Mouse (Mus musculus): Measurements from ENCODE around the gene Tgfbr1. TPM values are rescaled to one million over a fixed set of nuclear protein-coding genes. Genes with fewer than 3 reads are reported as not detected.

The Tgfbr1 gene
- total RNA-seq, 2 experiments from 2014 or later, result 18.0 to 19.4 TPM

DNA sequence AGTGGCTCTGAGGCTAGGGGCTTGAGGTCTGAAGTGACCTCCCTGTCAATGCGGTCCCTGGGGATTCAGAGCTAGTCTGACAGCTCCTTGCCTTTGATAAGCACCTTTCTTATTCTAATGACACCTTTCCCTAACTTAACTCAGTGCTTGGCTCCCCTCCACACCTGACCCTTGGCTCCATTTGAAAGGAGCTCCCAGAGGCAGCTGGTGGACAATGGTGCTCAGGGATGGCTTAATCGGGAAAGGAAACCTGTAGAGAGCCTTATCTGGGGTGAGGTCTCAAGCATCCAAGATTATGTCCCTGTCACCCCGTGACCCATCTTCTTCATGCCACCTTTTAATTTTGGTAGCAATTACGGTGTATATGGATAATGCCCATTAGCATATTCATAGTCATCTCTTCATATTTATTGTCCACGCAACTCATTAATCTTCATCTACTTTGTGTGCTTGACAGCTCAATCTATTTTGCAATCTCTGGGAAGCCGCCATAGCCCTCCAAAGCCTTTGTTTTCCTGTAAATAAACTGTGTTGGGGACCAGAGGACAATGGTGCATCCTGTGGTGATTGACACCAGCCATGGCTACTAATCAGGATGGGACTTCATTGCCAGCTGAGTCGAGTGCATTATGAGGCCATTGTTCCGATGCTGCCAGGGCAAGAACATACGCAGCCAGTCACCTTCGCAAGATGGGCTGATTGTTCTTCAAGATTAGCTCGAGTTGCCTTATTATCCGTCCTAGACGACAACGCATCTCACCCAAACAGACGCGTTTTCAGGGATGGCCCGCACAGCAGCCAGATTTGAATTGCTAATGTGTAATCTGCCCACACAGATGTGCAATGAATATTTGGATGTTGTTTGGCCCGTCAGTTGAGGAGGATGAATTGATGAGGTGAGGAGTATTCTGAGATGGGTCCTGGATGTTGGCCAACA lies 96.8 kb downstream of the Tgfbr1 start:
- TF ChIP-seq CTCF (IDR thresholded peaks at IDR 0.05), result no peak
- Histone ChIP-seq H3K4me3 (no peak overlapping the region), H3K27ac (no peak overlapping the region)
- intact Hi-C loops (cut with DNase I), result no loop called here
- no peak for DNase-seq (ENCODE audit: extremely low spot score in 1 of 2, low spot score in 2 of 2)

Other genes with a start within 250 kb of the Tgfbr1 start
- 1 to 10 TPM; 6.1 to 6.7 TPM for gene Col15a1, start 145.1 kb upstream of the Tgfbr1 start, total RNA-seq (2021)
- 100 to 1,000 TPM; 114 to 117 TPM for gene Alg2, start 121.1 kb downstream of the Tgfbr1 start, total RNA-seq (2021)
- gene Sec61b, start 121.4 kb downstream of the Tgfbr1 start, total RNA-seq (2021), result 10 to 100 TPM; 37.8 to 45.7 TPM

Measured in left cerebral cortex, adult 2 months (tissue).